Mouse (Mus musculus): ENCODE data around the gene Lrrc4b. TPM values are rescaled to one million over a fixed set of nuclear protein-coding genes. Genes with fewer than 3 reads are reported as not detected.

The Lrrc4b gene
- polyA plus RNA-seq, 1 experiment from 2014 or later: 7.4 TPM

GRCm38 (mm10) chr7:44456302-44456701 is 27.5 kb downstream of the Lrrc4b start:
- ATAC-seq (ENCODE audit: insufficient read depth, low FRiP score, low TSS enrichment): no peak
- no peak for DNase-seq (ENCODE audit: low spot score)
- 86% methylated on average over 1 of the region's 1 CpGs for WGBS
- H3K9ac ChIP-seq (ENCODE audit: low read length): no peak overlapping the region
- H3K4me3 ChIP-seq (ENCODE audit: low read depth, low read length): no peak overlapping the region
- no peak overlapping the region for H3K4me2 ChIP-seq (ENCODE audit: low read depth)
- no peaks in the 10 kb centered on the region for H3K9me3 ChIP-seq (ENCODE audit: control insufficient read depth, low read length)
- H3K36me3 ChIP-seq (ENCODE audit: control insufficient read depth, insufficient read depth, low read length): peaks cover 4% of the 10 kb centered on the region; the same call in 1 of the 2 replicates
- H3K27ac ChIP-seq (ENCODE audit: low read depth, low read length): no peak overlapping the region
- no peaks in the 10 kb centered on the region for H3K4me1 ChIP-seq (ENCODE audit: control insufficient read depth, insufficient read depth, low read length)
- H3K27me3 ChIP-seq (ENCODE audit: control insufficient read depth, insufficient read depth, low read length): peaks cover 18% of the 10 kb centered on the region

GRCm38 (mm10) chr7:44460067-44460466 is 31.2 kb downstream of the Lrrc4b start:
- ATAC-seq (ENCODE audit: insufficient read depth, low FRiP score, low TSS enrichment) (no peak), DNase-seq (ENCODE audit: low spot score) (no peak)
- 70% methylated on average over 6 of the region's 6 CpGs for WGBS
- Histone ChIP-seq H3K4me1 (ENCODE audit: control insufficient read depth, insufficient read depth, low read length) (peaks cover 6% of the 10 kb centered on the region; the same call in 1 of the 2 replicates), H3K4me2 (ENCODE audit: low read depth) (no peak overlapping the region), H3K27ac (ENCODE audit: low read depth, low read length) (no peak overlapping the region), H3K9ac (ENCODE audit: low read length) (no peak overlapping the region), H3K27me3 (ENCODE audit: control insufficient read depth, insufficient read depth, low read length) (peaks cover 47% of the 10 kb centered on the region), H3K4me3 (ENCODE audit: low read depth, low read length) (no peak overlapping the region), H3K9me3 (ENCODE audit: control insufficient read depth, low read length) (no peaks in the 10 kb centered on the region), H3K36me3 (ENCODE audit: control insufficient read depth, insufficient read depth, low read length) (peaks cover 12% of the 10 kb centered on the region)

DNA sequence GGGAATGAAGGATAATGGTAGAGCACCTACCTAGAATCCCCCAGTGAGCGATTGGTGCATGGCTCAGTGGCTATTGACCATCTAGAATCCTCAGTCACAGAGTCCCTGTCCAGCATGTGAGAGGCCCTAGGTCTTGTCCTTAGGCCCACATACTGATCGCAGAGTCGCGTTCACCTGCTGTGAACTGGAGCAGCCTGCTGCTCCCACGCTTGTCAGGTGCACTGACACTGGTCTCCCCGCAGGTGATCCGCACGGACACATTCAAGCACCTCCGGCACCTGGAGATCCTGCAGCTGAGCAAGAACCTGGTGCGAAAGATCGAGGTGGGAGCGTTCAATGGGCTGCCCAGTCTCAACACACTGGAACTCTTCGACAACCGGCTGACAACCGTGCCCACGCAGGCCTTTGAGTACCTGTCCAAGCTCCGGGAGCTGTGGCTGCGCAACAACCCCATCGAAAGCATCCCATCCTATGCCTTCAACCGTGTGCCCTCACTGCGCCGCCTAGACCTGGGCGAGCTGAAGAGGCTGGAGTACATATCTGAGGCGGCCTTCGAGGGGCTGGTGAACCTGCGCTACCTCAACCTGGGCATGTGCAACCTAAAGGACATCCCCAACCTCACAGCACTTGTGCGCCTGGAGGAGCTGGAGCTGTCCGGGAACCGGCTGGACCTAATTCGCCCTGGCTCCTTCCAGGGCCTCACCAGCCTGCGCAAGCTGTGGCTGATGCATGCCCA is 32.1 kb downstream of the Lrrc4b start:
- H3K4me3 ChIP-seq (ENCODE audit: low read depth, low read length): no peak overlapping the region
- no peaks in the 10 kb centered on the region for H3K9me3 ChIP-seq (ENCODE audit: control insufficient read depth, low read length)
- peaks cover 12% of the 10 kb centered on the region for H3K36me3 ChIP-seq (ENCODE audit: control insufficient read depth, insufficient read depth, low read length)
- no peak for ATAC-seq (ENCODE audit: insufficient read depth, low FRiP score, low TSS enrichment)
- H3K4me2 ChIP-seq (ENCODE audit: low read depth): no peak overlapping the region
- H3K9ac ChIP-seq (ENCODE audit: low read length): no peak overlapping the region
- H3K27ac ChIP-seq (ENCODE audit: low read depth, low read length): no peak overlapping the region
- WGBS: 73% methylated on average over 31 of the region's 31 CpGs
- DNase-seq (ENCODE audit: low spot score): no peak
- peaks cover 6% of the 10 kb centered on the region; the same call in 1 of the 2 replicates for H3K4me1 ChIP-seq (ENCODE audit: control insufficient read depth, insufficient read depth, low read length)
- H3K27me3 ChIP-seq (ENCODE audit: control insufficient read depth, insufficient read depth, low read length): peaks cover 47% of the 10 kb centered on the region

DNA sequence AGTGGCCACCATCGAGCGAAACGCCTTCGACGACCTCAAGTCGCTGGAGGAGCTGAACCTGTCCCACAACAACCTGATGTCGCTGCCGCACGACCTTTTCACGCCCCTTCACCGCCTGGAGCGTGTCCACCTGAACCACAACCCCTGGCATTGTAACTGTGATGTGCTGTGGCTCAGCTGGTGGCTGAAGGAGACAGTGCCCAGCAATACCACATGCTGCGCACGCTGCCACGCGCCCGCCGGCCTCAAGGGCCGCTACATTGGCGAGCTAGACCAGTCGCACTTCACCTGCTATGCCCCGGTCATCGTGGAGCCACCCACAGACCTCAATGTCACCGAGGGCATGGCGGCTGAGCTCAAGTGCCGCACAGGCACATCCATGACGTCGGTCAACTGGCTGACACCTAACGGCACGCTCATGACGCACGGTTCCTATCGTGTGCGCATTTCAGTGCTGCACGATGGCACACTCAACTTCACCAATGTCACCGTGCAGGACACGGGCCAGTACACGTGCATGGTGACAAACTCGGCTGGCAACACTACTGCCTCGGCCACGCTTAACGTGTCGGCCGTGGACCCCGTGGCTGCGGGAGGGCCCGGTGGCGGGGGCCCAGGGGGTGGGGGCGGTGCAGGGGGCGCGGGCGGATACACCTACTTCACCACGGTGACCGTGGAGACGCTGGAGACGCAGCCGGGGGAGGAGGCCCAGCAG is 32.8 kb downstream of the Lrrc4b start:
- Histone ChIP-seq H3K4me2 (ENCODE audit: low read depth) (no peak overlapping the region), H3K36me3 (ENCODE audit: control insufficient read depth, insufficient read depth, low read length) (peaks cover 12% of the 10 kb centered on the region), H3K27ac (ENCODE audit: low read depth, low read length) (no peak overlapping the region), H3K27me3 (ENCODE audit: control insufficient read depth, insufficient read depth, low read length) (peaks cover 47% of the 10 kb centered on the region), H3K9me3 (ENCODE audit: control insufficient read depth, low read length) (no peaks in the 10 kb centered on the region), H3K4me3 (ENCODE audit: low read depth, low read length) (no peak overlapping the region), H3K9ac (ENCODE audit: low read length) (no peak overlapping the region), H3K4me1 (ENCODE audit: control insufficient read depth, insufficient read depth, low read length) (peaks cover 6% of the 10 kb centered on the region; the same call in 1 of the 2 replicates)
- DNase-seq (ENCODE audit: low spot score) (no peak), ATAC-seq (ENCODE audit: insufficient read depth, low FRiP score, low TSS enrichment) (no peak)
- WGBS: 54% methylated on average over 57 of the region's 57 CpGs

DNA sequence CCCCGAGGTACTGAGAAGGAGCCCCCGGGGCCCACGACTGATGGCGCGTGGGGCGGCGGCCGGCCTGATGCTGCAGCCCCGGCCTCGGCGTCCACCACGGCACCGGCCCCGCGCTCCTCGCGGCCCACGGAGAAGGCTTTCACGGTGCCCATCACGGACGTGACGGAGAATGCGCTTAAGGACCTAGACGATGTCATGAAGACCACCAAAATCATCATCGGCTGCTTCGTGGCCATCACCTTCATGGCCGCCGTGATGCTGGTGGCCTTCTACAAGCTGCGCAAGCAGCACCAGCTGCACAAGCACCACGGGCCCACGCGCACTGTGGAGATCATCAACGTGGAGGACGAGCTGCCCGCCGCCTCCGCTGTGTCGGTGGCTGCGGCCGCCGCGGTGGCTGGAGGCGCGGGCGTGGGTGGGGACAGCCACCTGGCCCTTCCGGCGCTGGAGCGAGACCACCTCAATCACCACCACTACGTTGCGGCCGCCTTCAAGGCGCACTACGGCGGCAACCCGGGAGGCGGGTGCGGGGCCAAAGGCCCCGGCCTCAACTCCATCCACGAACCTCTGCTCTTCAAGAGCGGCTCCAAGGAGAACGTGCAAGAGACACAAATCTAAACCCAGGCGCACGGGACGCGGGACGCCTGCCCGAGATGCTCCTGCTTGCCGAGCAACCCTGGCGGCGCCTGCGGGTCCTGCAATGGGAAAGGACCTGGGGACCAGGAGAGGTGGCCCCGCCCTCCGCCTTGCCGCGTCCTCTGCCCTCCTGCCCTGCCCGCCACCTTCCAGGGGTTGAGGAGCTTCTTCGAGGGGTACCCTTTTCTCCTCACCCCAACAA is 33.6 kb downstream of the Lrrc4b start:
- no peak overlapping the region for H3K27ac ChIP-seq (ENCODE audit: low read depth, low read length)
- 11% methylated on average over 76 of the region's 77 CpGs for WGBS
- peaks cover 47% of the 10 kb centered on the region for H3K27me3 ChIP-seq (ENCODE audit: control insufficient read depth, insufficient read depth, low read length)
- ATAC-seq (ENCODE audit: insufficient read depth, low FRiP score, low TSS enrichment): no peak
- peak overlapping the region; percentile 12; the same call in 1 of the 2 replicates for H3K4me3 ChIP-seq (ENCODE audit: low read depth, low read length)
- DNase-seq (ENCODE audit: low spot score): peak; percentile 75
- peaks cover 12% of the 10 kb centered on the region for H3K36me3 ChIP-seq (ENCODE audit: control insufficient read depth, insufficient read depth, low read length)
- no peaks in the 10 kb centered on the region for H3K9me3 ChIP-seq (ENCODE audit: control insufficient read depth, low read length)
- peak overlapping the region; percentile 32; the same call in 1 of the 2 replicates for H3K4me2 ChIP-seq (ENCODE audit: low read depth)
- peaks cover 6% of the 10 kb centered on the region; the same call in 1 of the 2 replicates for H3K4me1 ChIP-seq (ENCODE audit: control insufficient read depth, insufficient read depth, low read length)
- H3K9ac ChIP-seq (ENCODE audit: low read length): no peak overlapping the region

GRCm38 (mm10) chr7:44463056-44463425 is 34.2 kb downstream of the Lrrc4b start:
- no peak for DNase-seq (ENCODE audit: low spot score)
- no peak for ATAC-seq (ENCODE audit: insufficient read depth, low FRiP score, low TSS enrichment)
- H3K36me3 ChIP-seq (ENCODE audit: control insufficient read depth, insufficient read depth, low read length): peaks cover 10% of the 10 kb centered on the region
- H3K9me3 ChIP-seq (ENCODE audit: control insufficient read depth, low read length): no peaks in the 10 kb centered on the region
- no peak overlapping the region for H3K4me2 ChIP-seq (ENCODE audit: low read depth)
- H3K4me3 ChIP-seq (ENCODE audit: low read depth, low read length): no peak overlapping the region
- H3K9ac ChIP-seq (ENCODE audit: low read length): no peak overlapping the region
- no peak overlapping the region for H3K27ac ChIP-seq (ENCODE audit: low read depth, low read length)
- peaks cover 47% of the 10 kb centered on the region for H3K27me3 ChIP-seq (ENCODE audit: control insufficient read depth, insufficient read depth, low read length)
- peaks cover 6% of the 10 kb centered on the region; the same call in 1 of the 2 replicates for H3K4me1 ChIP-seq (ENCODE audit: control insufficient read depth, insufficient read depth, low read length)
- 30% methylated on average over 8 of the region's 8 CpGs for WGBS

GRCm38 (mm10) chr7:44463556-44464225 is 34.9 kb downstream of the Lrrc4b start:
- no peak overlapping the region for H3K4me3 ChIP-seq (ENCODE audit: low read depth, low read length)
- peaks cover 11% of the 10 kb centered on the region; the same call in 1 of the 2 replicates for H3K4me1 ChIP-seq (ENCODE audit: control insufficient read depth, insufficient read depth, low read length)
- 91% methylated on average over 10 of the region's 10 CpGs for WGBS
- H3K36me3 ChIP-seq (ENCODE audit: control insufficient read depth, insufficient read depth, low read length): peaks cover 10% of the 10 kb centered on the region
- ATAC-seq (ENCODE audit: insufficient read depth, low FRiP score, low TSS enrichment) (no peak), DNase-seq (ENCODE audit: low spot score) (no peak)
- no peak overlapping the region for H3K27ac ChIP-seq (ENCODE audit: low read depth, low read length)
- H3K9ac ChIP-seq (ENCODE audit: low read length): no peak overlapping the region
- H3K9me3 ChIP-seq (ENCODE audit: control insufficient read depth, low read length): no peaks in the 10 kb centered on the region
- H3K4me2 ChIP-seq (ENCODE audit: low read depth): no peak overlapping the region
- peaks cover 47% of the 10 kb centered on the region for H3K27me3 ChIP-seq (ENCODE audit: control insufficient read depth, insufficient read depth, low read length)

- no peak overlapping the region for H3K27ac ChIP-seq (ENCODE audit: low read depth, low read length)
These were observed 35.7 kb downstream of the Lrrc4b start for GRCm38 (mm10) chr7:44464511-44464910.

More at GRCm38 (mm10) chr7:44464511-44464910, 35.7 kb downstream of the Lrrc4b start:
- WGBS: 21% methylated on average over 4 of the region's 4 CpGs
- no peak for ATAC-seq (ENCODE audit: insufficient read depth, low FRiP score, low TSS enrichment)
- Histone ChIP-seq H3K4me2 (ENCODE audit: low read depth) (no peak overlapping the region), H3K4me1 (ENCODE audit: control insufficient read depth, insufficient read depth, low read length) (peaks cover 14% of the 10 kb centered on the region; the same call in 1 of the 2 replicates), H3K9me3 (ENCODE audit: control insufficient read depth, low read length) (no peaks in the 10 kb centered on the region), H3K4me3 (ENCODE audit: low read depth, low read length) (no peak overlapping the region), H3K36me3 (ENCODE audit: control insufficient read depth, insufficient read depth, low read length) (peaks cover 10% of the 10 kb centered on the region), H3K27me3 (ENCODE audit: control insufficient read depth, insufficient read depth, low read length) (peaks cover 44% of the 10 kb centered on the region), H3K9ac (ENCODE audit: low read length) (no peak overlapping the region)
- no peak for DNase-seq (ENCODE audit: low spot score)

Measured in neural tube, embryonic 11.5 days (tissue).